Mouse (Mus musculus): Measurements from ENCODE around the gene Rps8. TPM values are rescaled to one million over a fixed set of nuclear protein-coding genes. Genes with fewer than 3 reads are reported as not detected.

The Rps8 gene
- polyA plus RNA-seq (2012; rRNA removed), result 578 and 703 TPM in 2 replicates

DNA sequence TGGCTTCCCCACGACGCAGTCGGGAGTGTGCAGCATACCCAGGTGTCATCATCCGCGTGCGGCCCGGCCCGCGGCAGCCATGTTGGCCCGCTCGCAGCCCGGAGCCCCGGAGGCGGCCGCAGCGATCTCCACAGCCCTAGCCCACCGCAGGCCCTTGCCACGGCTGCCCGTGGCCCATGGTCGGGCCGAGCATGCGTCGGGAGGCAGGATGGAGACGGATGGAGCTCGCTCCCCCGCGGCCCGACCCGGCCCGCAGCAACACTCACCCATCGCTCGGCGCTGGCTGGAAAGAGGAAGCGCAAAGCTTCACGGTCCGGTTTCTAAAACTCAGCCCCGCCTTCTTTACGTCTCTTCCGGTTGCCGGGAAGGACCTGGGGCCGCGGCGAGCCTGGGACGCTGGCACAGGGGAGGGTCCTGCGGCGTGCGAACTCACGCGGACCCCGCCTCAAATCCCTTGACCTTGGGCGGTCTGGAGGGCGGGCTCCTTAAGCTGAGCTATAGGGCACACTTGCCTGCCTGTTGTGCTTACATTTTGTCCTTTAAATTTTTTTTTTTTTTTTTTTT, at the start of gene Rps8:
Gene Rps8 (minus strand): TSS at position 452 of the 564 bp plus-strand sequence.
- Histone ChIP-seq H3K27ac (ENCODE audit: insufficient read depth, low read length) (peak within 1 kb of the TSS; percentile 81), H3K4me3 (ENCODE audit: extremely low read depth, insufficient read depth, insufficient read length) (peak within 1 kb of the TSS; percentile 87), H3K36me3 (ENCODE audit: control insufficient read depth, insufficient read depth, low read length) (peaks cover 24% of the 10 kb centered on the region), H3K4me1 (ENCODE audit: control insufficient read depth, insufficient read depth, insufficient read length) (peaks cover 5% of the 10 kb centered on the region; the same call in 1 of the 2 replicates), H3K27me3 (ENCODE audit: control insufficient read depth, insufficient read depth, low read length) (no peaks in the 10 kb centered on the region)
- TF ChIP-seq CTCF (IDR thresholded peaks at IDR 0.05; ENCODE audit: extremely low read depth, insufficient read depth, insufficient read length, insufficient replicate concordance) (no peak), POLR2A (IDR thresholded peaks at IDR 0.05; ENCODE audit: low read depth, low read length) (peak; percentile 90)
- WGBS, result under 1% methylated on average over 52 of the region's 52 CpGs
- DNase-seq (ENCODE audit: low read depth in 1 of 2, low spot score in 2 of 2), result peak; percentile 74 to 83

DNA sequence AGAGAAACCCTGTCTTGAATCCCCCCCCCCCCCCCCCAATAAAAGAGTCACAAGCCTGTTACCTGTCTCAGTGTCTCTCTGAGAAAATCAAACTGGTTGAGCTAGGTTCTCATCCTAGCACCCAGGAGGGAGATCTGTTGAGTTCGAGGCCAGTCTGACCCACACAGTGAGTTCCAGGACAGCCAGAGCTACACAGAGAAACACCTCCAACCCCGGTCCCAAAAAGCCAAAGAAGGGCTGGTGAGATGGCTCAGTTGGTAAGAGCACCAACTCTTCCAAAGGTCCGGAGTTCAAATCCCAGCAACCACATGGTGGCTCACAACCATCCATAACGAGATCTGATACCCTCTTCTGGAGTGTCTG, 46.9 kb upstream of the Rps8 start:
- 78% methylated on average over 4 of the region's 4 CpGs for WGBS
- H3K27me3 ChIP-seq (ENCODE audit: control insufficient read depth, insufficient read depth, low read length), result no peaks in the 10 kb centered on the region
- peaks cover 3% of the 10 kb centered on the region; the same call in 1 of the 2 replicates for H3K4me1 ChIP-seq (ENCODE audit: control insufficient read depth, insufficient read depth, insufficient read length)
- DNase-seq (ENCODE audit: low read depth in 1 of 2, low spot score in 2 of 2), result no peak
- H3K27ac ChIP-seq (ENCODE audit: insufficient read depth, low read length), result no peak overlapping the region; the same call in 1 of the 2 replicates
- H3K36me3 ChIP-seq (ENCODE audit: control insufficient read depth, insufficient read depth, low read length), result no peaks in the 10 kb centered on the region
- TF ChIP-seq CTCF (IDR thresholded peaks at IDR 0.05; ENCODE audit: extremely low read depth, insufficient read depth, insufficient read length, insufficient replicate concordance), result no peak
- TF ChIP-seq POLR2A (IDR thresholded peaks at IDR 0.05; ENCODE audit: low read depth, low read length), result no peak
- no peak overlapping the region for H3K4me3 ChIP-seq (ENCODE audit: extremely low read depth, insufficient read depth, insufficient read length)

DNA sequence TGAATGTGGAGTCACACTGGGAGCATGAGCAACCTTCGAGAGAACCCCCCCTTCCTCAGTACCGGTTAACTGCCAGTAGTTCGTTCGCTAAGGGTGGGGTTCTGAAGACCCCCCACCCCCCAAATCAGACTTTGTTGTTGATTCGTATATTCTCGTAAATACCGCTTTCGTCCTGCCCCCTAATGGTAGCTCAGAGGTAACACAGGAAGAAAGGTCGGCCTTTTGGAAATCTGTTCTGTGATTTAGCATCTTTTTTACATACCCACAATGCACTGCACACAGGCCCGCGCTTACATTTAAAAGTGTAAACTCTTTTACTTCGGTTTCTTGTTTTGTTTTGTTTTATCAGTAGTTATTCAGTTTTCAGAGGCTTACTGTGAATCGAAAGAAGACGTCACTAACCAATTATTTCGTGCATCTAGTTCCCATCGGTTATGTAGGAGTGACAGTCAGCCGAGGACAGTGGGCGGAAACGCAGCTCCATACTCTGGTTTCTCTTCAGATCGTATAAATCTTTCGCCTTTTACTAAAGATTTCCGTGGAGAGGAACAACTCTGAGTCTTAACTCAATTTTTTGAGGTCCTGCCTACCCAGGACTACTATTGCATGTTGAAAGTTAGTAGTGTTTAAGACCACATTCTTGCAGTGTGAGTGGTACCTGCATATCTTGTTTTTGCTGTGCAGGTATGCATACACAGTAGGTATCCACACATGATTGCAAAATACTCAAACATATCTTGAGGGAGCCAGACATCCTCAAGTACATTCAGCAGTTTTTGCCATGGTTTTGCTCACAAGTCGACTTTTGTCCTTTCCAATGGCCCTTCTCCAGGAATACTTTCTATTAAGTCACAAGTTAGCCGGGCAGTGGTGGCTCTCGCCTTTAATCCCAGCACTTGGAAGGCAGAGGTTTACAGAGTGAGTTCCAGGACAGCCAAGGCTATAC, 46.3 kb upstream of the Rps8 start:
- Histone ChIP-seq H3K36me3 (ENCODE audit: control insufficient read depth, insufficient read depth, low read length) (no peaks in the 10 kb centered on the region), H3K27me3 (ENCODE audit: control insufficient read depth, insufficient read depth, low read length) (no peaks in the 10 kb centered on the region)
- WGBS, result 3% methylated on average over 25 of the region's 25 CpGs

DNA sequence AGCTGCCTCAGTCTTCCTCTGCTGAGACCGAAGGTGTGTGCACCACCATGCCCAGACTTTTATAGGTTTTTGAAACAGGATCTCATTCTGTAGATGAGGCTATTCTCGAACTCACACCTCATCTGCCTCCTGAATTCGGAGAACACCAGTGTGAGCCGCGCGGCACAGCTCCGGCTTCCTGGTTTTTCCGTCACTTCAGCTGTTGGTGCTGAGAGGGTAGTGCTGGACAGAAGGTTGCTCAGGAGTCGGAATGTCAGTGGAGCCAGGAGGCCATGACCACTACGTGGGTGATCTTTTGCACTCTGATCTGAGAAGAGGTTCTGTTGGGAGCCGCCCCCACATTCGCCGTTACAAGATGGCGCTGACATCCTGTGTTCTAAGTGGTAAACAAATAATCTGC, 35.8 kb upstream of the Rps8 start:
- 95% methylated on average over 14 of the region's 14 CpGs for WGBS
- no peak for TF ChIP-seq POLR2A (IDR thresholded peaks at IDR 0.05; ENCODE audit: low read depth, low read length)
- TF ChIP-seq CTCF (IDR thresholded peaks at IDR 0.05; ENCODE audit: extremely low read depth, insufficient read depth, insufficient read length, insufficient replicate concordance), result no peak

More for the DNA sequence above, 46.3 kb upstream of the Rps8 start:
- Histone ChIP-seq H3K4me3 (ENCODE audit: extremely low read depth, insufficient read depth, insufficient read length) (peak overlapping the region; percentile 31), H3K27ac (ENCODE audit: insufficient read depth, low read length) (peak overlapping the region; percentile 73; the same call in 1 of the 2 replicates), H3K4me1 (ENCODE audit: control insufficient read depth, insufficient read depth, insufficient read length) (peaks cover 3% of the 10 kb centered on the region; the same call in 1 of the 2 replicates)
- peak; percentile 60 to 76 for DNase-seq (ENCODE audit: low read depth in 1 of 2, low spot score in 2 of 2)
- TF ChIP-seq POLR2A (IDR thresholded peaks at IDR 0.05; ENCODE audit: low read depth, low read length), result peak; percentile 54; the same call in 1 of the 2 replicates
- TF ChIP-seq CTCF (IDR thresholded peaks at IDR 0.05; ENCODE audit: extremely low read depth, insufficient read depth, insufficient read length, insufficient replicate concordance), result peak; percentile 22; the same call in 1 of the 2 replicates

DNA sequence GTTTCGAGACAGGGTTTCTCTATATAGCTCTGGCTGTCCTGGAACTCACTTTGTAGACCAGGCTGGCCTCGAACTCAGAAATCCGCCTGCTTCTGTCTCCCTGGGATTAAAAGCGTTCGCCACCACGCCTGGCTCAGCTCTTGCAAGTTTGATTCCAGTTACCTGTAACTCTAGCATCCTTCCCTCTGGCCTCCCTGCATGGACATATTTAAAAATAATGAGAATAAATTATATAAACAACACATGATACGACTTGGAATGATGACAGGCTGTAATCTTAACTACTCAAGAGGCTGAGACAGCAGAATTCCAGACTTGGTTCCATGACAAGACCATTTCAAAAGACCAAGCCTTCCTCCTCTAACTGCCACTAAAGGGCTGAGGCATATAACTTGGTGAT, 34.6 kb upstream of the Rps8 start:
- H3K4me1 ChIP-seq (ENCODE audit: control insufficient read depth, insufficient read depth, insufficient read length), result no peaks in the 10 kb centered on the region
- TF ChIP-seq CTCF (IDR thresholded peaks at IDR 0.05; ENCODE audit: extremely low read depth, insufficient read depth, insufficient read length, insufficient replicate concordance) (no peak), POLR2A (IDR thresholded peaks at IDR 0.05; ENCODE audit: low read depth, low read length) (no peak)
- DNase-seq (ENCODE audit: low read depth in 1 of 2, low spot score in 2 of 2), result no peak
- no peak overlapping the region for H3K4me3 ChIP-seq (ENCODE audit: extremely low read depth, insufficient read depth, insufficient read length)
- WGBS, result 88% methylated on average over 7 of the region's 7 CpGs
- no peak overlapping the region for H3K27ac ChIP-seq (ENCODE audit: insufficient read depth, low read length)
- no peaks in the 10 kb centered on the region for H3K36me3 ChIP-seq (ENCODE audit: control insufficient read depth, insufficient read depth, low read length)
- H3K27me3 ChIP-seq (ENCODE audit: control insufficient read depth, insufficient read depth, low read length), result no peaks in the 10 kb centered on the region

More for the DNA sequence above, 35.8 kb upstream of the Rps8 start:
- Histone ChIP-seq H3K27ac (ENCODE audit: insufficient read depth, low read length) (no peak overlapping the region), H3K36me3 (ENCODE audit: control insufficient read depth, insufficient read depth, low read length) (no peaks in the 10 kb centered on the region), H3K4me1 (ENCODE audit: control insufficient read depth, insufficient read depth, insufficient read length) (no peaks in the 10 kb centered on the region), H3K27me3 (ENCODE audit: control insufficient read depth, insufficient read depth, low read length) (no peaks in the 10 kb centered on the region), H3K4me3 (ENCODE audit: extremely low read depth, insufficient read depth, insufficient read length) (no peak overlapping the region)
- DNase-seq (ENCODE audit: low read depth in 1 of 2, low spot score in 2 of 2), result no peak

DNA sequence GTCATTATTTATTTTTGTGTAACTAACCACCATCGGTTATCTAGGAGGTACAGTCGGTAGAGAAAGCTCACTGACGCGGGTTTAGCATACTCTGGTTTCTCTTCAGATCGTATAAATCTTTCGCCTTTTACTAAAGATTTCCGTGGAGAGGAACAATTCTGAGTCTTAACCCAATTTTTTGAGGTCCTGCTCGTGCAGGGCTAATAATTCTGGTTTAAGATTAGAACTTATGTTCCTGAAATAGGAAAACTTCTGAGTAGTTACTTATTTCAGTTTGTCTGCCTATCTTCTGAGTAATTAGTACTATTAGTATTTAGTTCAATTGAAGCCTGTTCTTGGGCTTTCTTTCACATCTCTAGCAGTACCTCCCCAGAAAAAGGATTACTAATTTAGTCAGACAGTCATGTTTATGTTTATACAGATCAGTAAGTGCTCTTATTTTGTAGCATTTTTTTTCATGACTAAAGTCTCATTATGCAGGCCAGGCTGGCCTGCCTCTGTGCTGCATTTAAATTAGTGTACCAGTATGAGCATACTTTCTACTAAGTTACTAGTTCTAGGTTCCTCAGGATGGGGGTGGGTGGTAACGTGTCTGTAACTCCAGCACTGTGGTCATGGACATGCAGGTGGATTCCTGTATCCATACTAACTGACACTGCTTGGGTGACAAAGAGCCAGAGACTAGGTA, 34.0 kb upstream of the Rps8 start:
- Histone ChIP-seq H3K27ac (ENCODE audit: insufficient read depth, low read length) (peak overlapping the region; percentile 90; the same call in 1 of the 2 replicates), H3K4me1 (ENCODE audit: control insufficient read depth, insufficient read depth, insufficient read length) (no peaks in the 10 kb centered on the region), H3K36me3 (ENCODE audit: control insufficient read depth, insufficient read depth, low read length) (no peaks in the 10 kb centered on the region), H3K27me3 (ENCODE audit: control insufficient read depth, insufficient read depth, low read length) (no peaks in the 10 kb centered on the region), H3K4me3 (ENCODE audit: extremely low read depth, insufficient read depth, insufficient read length) (peak overlapping the region; percentile 27; the same call in 1 of the 2 replicates)
- 1% methylated on average over 9 of the region's 9 CpGs for WGBS
- peak in 1 of 2 experiments; percentile 72 for DNase-seq (ENCODE audit: low read depth in 1 of 2, low spot score in 2 of 2)
- TF ChIP-seq CTCF (IDR thresholded peaks at IDR 0.05; ENCODE audit: extremely low read depth, insufficient read depth, insufficient read length, insufficient replicate concordance) (no peak), POLR2A (IDR thresholded peaks at IDR 0.05; ENCODE audit: low read depth, low read length) (peak; percentile 72)
